Mouse (Mus musculus) limb, embryonic 11.5 days (tissue): Measurements from ENCODE around the gene Rassf1. TPM values are rescaled to one million over a fixed set of nuclear protein-coding genes. Genes with fewer than 3 reads are reported as not detected.
A peak's percentile ranks its signal among the peaks of the same experiment; 100 is the strongest.

Experiments
- ATAC-seq: fragments of 200-750 bp; cut with Nextera tagmentation; 2 replicates; pipeline ENCODE4 v1.8.0; 2017; ENCODE audit warnings: low read depth; ENCODE audit not compliant: insufficient number of reproducible peaks, low FRiP score, low TSS enrichment
- DNase-seq: peaks from one replicate; pipeline ENCODE4 v3.0.0-alpha.2; 2015; ENCODE audit warnings: low spot score
- H3K27ac ChIP-seq: fragments of 300-500 bp; sonication (generic); replicated peaks from 2 replicates; pipeline ENCODE4 v1.5.1; 2014; ENCODE audit warnings: low read depth, mild to moderate bottlenecking, low read length
- H3K27me3 ChIP-seq: fragments of 300-500 bp; sonication (generic); 2 replicates; pipeline ENCODE4 v1.6.1; 2014; ENCODE audit warnings: mild to moderate bottlenecking, low read length, mixed read lengths; ENCODE audit not compliant: control insufficient read depth, insufficient read depth
- H3K36me3 ChIP-seq: fragments of 300-500 bp; sonication (generic); 2 replicates; pipeline ENCODE4 v1.6.1; 2014; ENCODE audit warnings: mild to moderate bottlenecking, low read length, moderate library complexity, mixed read lengths; ENCODE audit not compliant: control insufficient read depth, insufficient read depth
- H3K4me1 ChIP-seq: fragments of 300-500 bp; sonication (generic); 2 replicates; pipeline ENCODE4 v1.6.1; 2014; ENCODE audit warnings: low read length, mixed read lengths; ENCODE audit not compliant: control insufficient read depth, insufficient read depth
- H3K4me2 ChIP-seq: fragments of 300-500 bp; sonication (generic); 2 replicates; pipeline ENCODE4 v1.6.1; 2014; ENCODE audit warnings: low read depth, mild to moderate bottlenecking, moderate library complexity; ENCODE audit not compliant: severe bottlenecking
- H3K4me3 ChIP-seq: fragments of 300-500 bp; sonication (generic); 2 replicates; pipeline ENCODE4 v1.5.1; 2014; ENCODE audit warnings: low read depth, low read length
- H3K9ac ChIP-seq: fragments of 300-500 bp; sonication (generic); 2 replicates; pipeline ENCODE4 v1.6.1; 2014; ENCODE audit warnings: mild to moderate bottlenecking, low read length
- H3K9me3 ChIP-seq: fragments of 300-500 bp; sonication (generic); 2 replicates; pipeline ENCODE4 v1.6.1; 2016; ENCODE audit warnings: low read length; ENCODE audit not compliant: control insufficient read depth
- WGBS: fragments of 180-500 bp; shearing (Covaris S2); extraction: QIAGEN DNeasy Blood & Tissue Kit; methylation state at CpG from one replicate; pipeline ENCODE4 v1.1.7; 2014; 5-methylcytosine and 5-hydroxymethylcytosine counted together
- polyA plus RNA-seq: library from polyadenylated mRNA; unstranded; fragments of >200 nt; fragmentation: Nextera tagmentation; extraction: Ambion mirVana; gene quantifications from 2 replicates; pipeline ENCODE4 v1.2.1, GENCODE M21; 2014

Gene Rassf1
- 46.7 and 49.3 TPM in 2 replicates for polyA plus RNA-seq

DNA sequence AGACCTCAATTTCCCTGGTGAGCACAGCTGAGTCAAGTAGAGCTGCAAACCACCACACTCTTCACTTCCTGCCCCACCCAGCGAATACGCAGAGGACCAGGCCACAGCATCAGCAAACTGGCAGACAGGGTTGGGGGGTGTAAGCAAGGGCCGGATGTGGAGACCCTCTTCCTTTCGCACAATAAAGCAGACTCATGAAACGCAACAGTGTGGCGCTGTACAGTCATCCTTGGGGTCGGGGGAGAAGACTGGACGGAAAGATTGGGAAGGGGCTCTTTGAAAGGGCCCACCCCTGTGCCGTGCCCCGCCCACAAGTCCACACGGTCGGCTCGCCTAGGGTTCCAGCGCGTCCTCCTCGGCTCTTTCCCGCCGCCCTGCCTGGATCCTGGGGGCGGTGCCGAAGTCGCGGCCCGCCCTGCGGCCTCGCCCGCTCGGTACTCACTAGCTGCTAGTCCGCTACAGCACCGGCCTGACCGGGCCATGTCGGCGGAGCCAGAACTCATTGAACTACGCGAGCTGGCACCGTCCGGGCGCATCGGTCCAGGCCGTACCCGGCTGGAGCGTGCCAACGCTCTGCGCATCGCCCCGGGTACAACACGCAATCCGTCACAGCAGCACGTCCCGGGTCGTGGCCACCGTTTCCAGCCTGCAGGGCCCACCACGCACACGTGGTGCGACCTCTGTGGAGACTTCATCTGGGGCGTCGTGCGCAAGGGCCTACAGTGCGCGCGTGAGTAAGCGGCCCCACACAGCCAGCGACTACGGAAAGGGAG lies at the start of gene Rassf1:
Rassf1 (plus strand) TSS at position 439 of the 773 bp plus-strand sequence.
- H3K27me3 ChIP-seq: no peaks in the 10 kb centered on the region
- peak within 1 kb of the TSS; percentile 79 for H3K9ac ChIP-seq
- peak; percentile 14; the same call in 1 of the 2 replicates for ATAC-seq
- H3K36me3 ChIP-seq: no peaks in the 10 kb centered on the region
- no peaks in the 10 kb centered on the region for H3K9me3 ChIP-seq
- H3K4me3 ChIP-seq: peak within 1 kb of the TSS; percentile 52
- DNase-seq: peak; percentile 80
- H3K4me2 ChIP-seq: peak within 1 kb of the TSS; percentile 96
- under 1% methylated on average over 56 of the region's 63 CpGs for WGBS
- peak within 1 kb of the TSS; percentile 47 for H3K27ac ChIP-seq
- H3K4me1 ChIP-seq: peaks cover 50% of the 10 kb centered on the region

DNA sequence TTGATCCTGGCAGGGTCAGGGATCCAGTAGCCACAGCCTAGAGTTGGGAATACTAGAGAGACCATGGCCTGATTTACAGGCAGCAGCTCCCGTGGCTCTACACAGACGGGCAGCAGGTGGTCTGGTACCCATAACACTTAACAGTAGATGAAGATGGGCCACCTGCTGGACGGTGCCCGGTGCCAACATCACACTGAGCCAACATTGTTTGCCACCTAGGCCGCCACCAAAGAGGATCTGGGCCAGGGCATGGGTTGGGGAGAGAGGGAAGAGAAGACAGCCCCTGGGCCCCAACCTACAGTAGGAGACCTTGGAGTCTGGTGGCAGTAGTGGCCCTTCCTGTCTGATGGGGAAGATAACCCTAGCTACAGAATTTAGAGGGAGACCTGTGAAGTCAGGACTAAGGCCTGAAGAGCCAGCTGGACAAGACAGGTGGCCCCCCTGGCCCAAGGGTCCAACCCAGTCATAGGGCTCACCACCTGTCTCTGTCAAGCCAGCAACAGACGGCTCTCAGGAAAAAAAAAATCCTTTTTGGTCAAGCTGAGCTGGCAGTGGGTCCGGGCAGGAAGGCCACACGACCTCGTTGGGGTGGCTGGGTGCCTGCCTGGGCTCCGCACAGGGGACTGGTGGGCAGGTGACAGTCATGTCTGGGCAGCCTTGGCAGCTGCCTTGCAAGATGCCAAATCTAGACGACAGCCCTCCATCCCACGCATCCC lies 49.1 kb upstream of the Rassf1 start:
- ATAC-seq: no peak
- peaks cover 4% of the 10 kb centered on the region; the same call in 1 of the 2 replicates for H3K27me3 ChIP-seq
- 88% methylated on average over 12 of the region's 12 CpGs for WGBS
- H3K9ac ChIP-seq: no peak overlapping the region
- no peak overlapping the region for H3K4me2 ChIP-seq
- H3K4me3 ChIP-seq: no peak overlapping the region
- H3K9me3 ChIP-seq: no peaks in the 10 kb centered on the region
- no peak for DNase-seq
- H3K36me3 ChIP-seq: no peaks in the 10 kb centered on the region
- H3K27ac ChIP-seq: no peak overlapping the region
- no peaks in the 10 kb centered on the region for H3K4me1 ChIP-seq

DNA sequence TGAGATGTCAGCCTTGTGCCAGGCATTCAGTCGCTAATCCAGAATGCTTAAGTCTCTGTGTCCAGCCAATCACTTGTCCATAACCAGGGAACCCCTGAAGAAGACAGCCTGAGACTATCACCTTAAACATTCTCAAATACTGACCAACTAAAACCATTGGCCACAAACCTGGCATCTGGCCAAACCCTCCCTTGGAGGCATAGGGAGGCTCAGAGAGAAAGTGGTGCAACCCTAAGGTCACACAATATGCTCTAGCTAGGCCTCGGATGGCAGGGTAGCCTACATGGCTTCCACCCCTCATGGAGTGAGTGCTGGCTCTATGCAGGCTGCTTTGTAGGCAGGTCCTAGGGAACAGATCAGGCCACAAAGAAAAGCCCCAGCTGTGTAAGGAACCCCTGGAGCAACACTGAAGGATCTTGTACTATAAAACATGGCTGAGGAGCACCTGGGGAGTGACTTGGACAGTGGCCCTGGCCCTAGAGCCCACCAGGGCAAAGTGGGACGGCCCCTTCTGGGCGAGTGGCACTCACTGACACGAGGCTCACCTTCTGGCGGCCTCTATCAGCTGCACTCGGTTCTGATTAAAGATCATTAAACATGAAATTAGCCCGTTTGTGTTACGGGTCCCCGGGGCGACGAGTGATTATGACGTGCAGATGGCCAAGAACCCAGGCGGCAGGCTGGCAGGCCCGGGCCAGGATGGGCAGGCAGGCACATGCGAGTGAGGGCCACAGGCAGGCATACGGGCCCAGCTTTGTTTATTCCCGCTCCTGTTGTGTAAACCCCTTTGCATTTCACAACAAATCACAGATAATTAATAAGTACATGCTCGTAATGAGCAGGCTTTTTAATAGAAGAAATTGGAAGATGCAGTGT lies 46.5 kb upstream of the Rassf1 start:
- Histone ChIP-seq H3K9me3 (no peaks in the 10 kb centered on the region), H3K4me2 (no peak overlapping the region), H3K27me3 (peaks cover 4% of the 10 kb centered on the region; the same call in 1 of the 2 replicates), H3K4me3 (no peak overlapping the region), H3K36me3 (no peaks in the 10 kb centered on the region), H3K4me1 (peaks cover 3% of the 10 kb centered on the region; the same call in 1 of the 2 replicates), H3K27ac (no peak overlapping the region), H3K9ac (no peak overlapping the region)
- WGBS: 58% methylated on average over 19 of the region's 19 CpGs
- no peak for DNase-seq
- no peak for ATAC-seq

DNA sequence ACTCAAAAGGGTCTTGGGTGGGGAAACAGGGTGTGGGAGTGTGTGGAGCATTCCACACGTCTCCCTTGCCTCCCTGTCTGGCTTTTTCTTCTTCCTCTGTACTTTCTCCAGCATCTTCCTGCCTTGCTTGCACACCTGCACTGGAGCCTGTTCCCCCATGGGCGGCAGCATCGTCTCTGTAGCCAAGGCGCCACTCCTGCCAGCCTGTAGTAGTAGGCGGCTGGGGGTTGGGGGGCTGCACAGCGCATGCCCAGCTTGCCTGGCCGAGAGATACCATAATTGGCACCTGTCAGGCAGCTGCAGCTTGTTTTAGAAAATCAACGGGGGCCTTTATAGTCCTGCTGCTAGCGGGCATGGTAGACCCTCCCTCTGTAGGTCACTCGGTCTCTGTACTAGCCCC lies 43.1 kb upstream of the Rassf1 start:
- Histone ChIP-seq H3K27me3 (peaks cover 4% of the 10 kb centered on the region), H3K4me3 (no peak overlapping the region), H3K36me3 (no peaks in the 10 kb centered on the region), H3K4me2 (no peak overlapping the region), H3K27ac (no peak overlapping the region), H3K9ac (no peak overlapping the region), H3K4me1 (peaks cover 3% of the 10 kb centered on the region; the same call in 1 of the 2 replicates), H3K9me3 (no peaks in the 10 kb centered on the region)
- ATAC-seq (no peak), DNase-seq (no peak)
- 47% methylated on average over 10 of the region's 10 CpGs for WGBS

DNA sequence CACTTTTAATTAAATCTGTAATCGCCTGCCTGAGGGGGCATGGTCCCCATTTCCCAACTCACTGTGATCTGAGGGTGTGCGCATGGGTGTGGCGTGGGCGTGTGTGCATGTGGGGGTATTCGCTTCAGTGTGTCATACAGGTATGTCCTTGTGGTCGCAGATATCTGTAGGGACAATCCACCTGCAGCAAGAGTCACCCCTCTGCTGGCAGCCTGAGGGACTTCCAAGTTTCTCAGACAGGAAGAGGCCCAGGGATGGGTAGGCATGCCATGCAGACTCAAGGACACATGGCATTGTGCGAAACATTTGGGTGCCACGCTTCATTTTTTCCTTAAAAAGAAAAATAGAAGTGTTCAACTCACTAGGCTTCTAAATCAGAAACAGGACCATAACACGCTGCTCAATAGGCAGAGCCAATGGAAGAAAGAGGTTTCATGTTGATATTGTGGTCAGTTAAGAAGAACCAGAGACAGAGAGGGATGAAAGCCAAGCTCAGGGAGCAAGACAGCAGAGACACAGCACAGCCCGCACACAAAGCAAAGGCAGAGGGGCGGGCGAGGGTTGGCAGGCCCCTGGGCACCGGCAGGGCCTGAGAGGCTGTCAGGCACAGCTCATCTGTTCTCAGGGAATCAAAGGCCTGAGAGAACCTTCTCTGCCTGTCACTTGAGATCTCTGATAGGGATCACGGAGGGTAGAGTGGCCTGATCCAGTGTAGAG lies 40.8 kb upstream of the Rassf1 start:
- Histone ChIP-seq H3K36me3 (no peaks in the 10 kb centered on the region), H3K27ac (no peak overlapping the region), H3K4me1 (peaks cover 3% of the 10 kb centered on the region; the same call in 1 of the 2 replicates), H3K9me3 (no peaks in the 10 kb centered on the region), H3K4me3 (no peak overlapping the region), H3K27me3 (peaks cover 4% of the 10 kb centered on the region), H3K4me2 (no peak overlapping the region), H3K9ac (no peak overlapping the region)
- DNase-seq (no peak), ATAC-seq (no peak)
- 80% methylated on average over 14 of the region's 14 CpGs for WGBS

DNA sequence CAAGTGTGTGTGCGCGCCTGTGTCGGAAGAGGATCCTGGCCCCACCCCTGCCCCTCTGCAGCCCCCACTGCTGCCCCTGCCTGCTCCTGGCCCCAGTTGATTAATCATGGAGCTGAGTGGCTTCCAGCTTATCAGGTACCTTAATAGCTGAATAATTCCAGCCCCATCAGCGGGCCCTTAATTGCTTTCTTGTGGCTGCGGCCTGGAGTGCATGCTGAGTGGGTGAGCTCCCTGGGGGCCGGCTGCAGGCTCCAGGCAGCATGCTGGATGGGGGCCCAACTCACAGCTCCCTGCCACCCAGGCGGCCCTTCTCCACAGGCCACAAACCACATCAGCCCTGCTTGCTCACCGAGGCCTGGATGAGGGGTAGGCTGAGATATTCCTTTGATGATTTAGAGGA lies 39.9 kb upstream of the Rassf1 start:
- Histone ChIP-seq H3K27ac (no peak overlapping the region), H3K4me1 (peaks cover 3% of the 10 kb centered on the region; the same call in 1 of the 2 replicates), H3K4me3 (no peak overlapping the region), H3K9ac (no peak overlapping the region), H3K9me3 (no peaks in the 10 kb centered on the region), H3K4me2 (no peak overlapping the region), H3K36me3 (no peaks in the 10 kb centered on the region), H3K27me3 (no peaks in the 10 kb centered on the region; the same call in none of the 2 replicates)
- 46% methylated on average over 8 of the region's 8 CpGs for WGBS
- ATAC-seq (no peak), DNase-seq (no peak)

DNA sequence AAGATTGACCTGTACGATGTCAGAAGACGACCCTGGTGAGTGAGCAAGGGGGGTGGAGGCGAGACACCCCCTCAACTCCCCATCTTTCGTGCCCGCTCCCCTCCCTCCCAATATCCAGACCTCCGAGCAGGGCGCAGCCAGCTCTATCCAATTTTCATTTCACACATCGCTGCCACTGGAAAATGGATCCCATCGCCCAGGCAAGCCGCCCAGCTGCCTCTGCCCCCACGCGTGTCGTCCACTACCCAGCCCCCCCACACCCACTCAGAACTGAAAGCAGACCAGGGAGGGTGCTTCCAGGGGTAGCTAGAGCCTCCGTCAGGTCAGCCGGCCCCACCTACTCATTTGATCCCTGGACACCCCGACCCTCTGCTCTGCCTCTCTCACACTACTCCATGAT lies 39.0 kb upstream of the Rassf1 start:
- Histone ChIP-seq H3K9me3 (no peaks in the 10 kb centered on the region), H3K27ac (no peak overlapping the region), H3K4me1 (peaks cover 3% of the 10 kb centered on the region; the same call in 1 of the 2 replicates), H3K36me3 (no peaks in the 10 kb centered on the region), H3K4me3 (no peak overlapping the region), H3K4me2 (no peak overlapping the region), H3K9ac (no peak overlapping the region), H3K27me3 (no peaks in the 10 kb centered on the region; the same call in none of the 2 replicates)
- 85% methylated on average over 16 of the region's 16 CpGs for WGBS
- ATAC-seq (no peak), DNase-seq (no peak)
